Mouse (Mus musculus) megakaryocyte, embryonic 14.5 days (primary cell): ENCODE data around the gene Mgat4d.

Source experiments
- FLI1 ChIP-seq: IDR thresholded peaks from 2 replicates; pipeline ENCODE4 v1.6.1; 2012; ENCODE audit warnings: low read length, inconsistent platforms, mixed read lengths
- GATA1 ChIP-seq: IDR thresholded peaks from 3 replicates; pipeline ENCODE4 v1.6.1; 2012; ENCODE audit warnings: mixed read lengths, low read length, inconsistent platforms, borderline replicate concordance

GRCm38 (mm10) chr8:83351315-83351714 is 3.0 kb downstream of the Mgat4d start:
- TF ChIP-seq GATA1 (no peak), FLI1 (no peak)
